Comparison of ENCODE assay signal across 22 mouse cellular contexts in genomic region chr6:116735361-116735760, GRCm38 (mm10). TPM values are rescaled to one million over a fixed set of nuclear protein-coding genes. Genes with fewer than 3 reads are reported as not detected.
"Had no signal": no experiment of that assay in that cellular context is flagged by ENCODE, and none has a peak within 500 bp of the region (broad histone marks: within the 10 kb centered on the region; RNA-seq: fewer than 3 reads in every experiment).

No protein-coding gene starts in this region.

- H3K4me3 ChIP-seq: heart, adult 2 months; hindbrain, embryonic 10.5 days; hindbrain, embryonic 12.5 days; intestine, embryonic 15.5 days; layer of hippocampus, adult 2 months; left cerebral cortex, adult 2 months; limb, embryonic 13.5 days; limb, embryonic 15.5 days; liver, embryonic 12.5 days had no signal

- H3K4me1 ChIP-seq: hindbrain, embryonic 10.5 days; hindbrain, embryonic 12.5 days; intestine, embryonic 15.5 days; limb, embryonic 13.5 days; limb, embryonic 15.5 days; liver, embryonic 12.5 days had no signal

- H3K36me3 ChIP-seq: hindbrain, embryonic 10.5 days; hindbrain, embryonic 12.5 days; intestine, embryonic 15.5 days; limb, embryonic 13.5 days; limb, embryonic 15.5 days; liver, embryonic 12.5 days had no signal

- H3K27ac ChIP-seq: heart, adult 2 months; hindbrain, embryonic 10.5 days; hindbrain, embryonic 12.5 days; hindbrain, embryonic 14.5 days; intestine, embryonic 15.5 days; layer of hippocampus, adult 2 months; left cerebral cortex, adult 2 months; limb, embryonic 13.5 days; limb, embryonic 15.5 days; liver, embryonic 12.5 days had no signal

- ATAC-seq: hindbrain, embryonic 16.5 days; inflammation-experienced regulatory T-cells, adult 6 months; intestine, embryonic 15.5 days; intestine, postnatal 0 days; liver, embryonic 12.5 days had no signal

- H3K27me3 ChIP-seq: hindbrain, embryonic 12.5 days; intestine, embryonic 15.5 days; limb, embryonic 13.5 days; limb, embryonic 15.5 days; liver, embryonic 12.5 days had no signal

- H3K9me3 ChIP-seq: hindbrain, embryonic 10.5 days; hindbrain, embryonic 12.5 days; intestine, embryonic 15.5 days; limb, embryonic 13.5 days; limb, embryonic 15.5 days; liver, embryonic 12.5 days had no signal

- DNase-seq: gastrocnemius, postnatal 14 days; gastrocnemius, postnatal 36 days; heart, adult 2 months; heart, postnatal 10 days; heart, postnatal 4 days; kidney, adult 18-20 months; kidney, adult 8-10 months; kidney, postnatal 10 days; kidney, postnatal 25 days; kidney, postnatal 4 days had no signal

RNA-seq across cellular contexts. Expression of gene Tmem72, which starts 18.6 kb away (rescaled TPM):
- polyA plus RNA-seq: intestine, postnatal 0 days had no signal
